Mouse (Mus musculus): ENCODE data around the gene Mesd. TPM values are rescaled to one million over a fixed set of nuclear protein-coding genes. Genes with fewer than 3 reads are reported as not detected.

Mesd gene
- polyA plus RNA-seq, 1 experiment, result 74.5 TPM

GRCm38 (mm10) chr7:83913405-83913932, 29.2 kb downstream of the Mesd start:
- Histone ChIP-seq H3K79me2 (ENCODE audit: control insufficient read depth, insufficient read depth) (no peaks in the 10 kb centered on the region), H3K27me3 (ENCODE audit: control insufficient read depth, insufficient read depth, insufficient read length) (no peaks in the 10 kb centered on the region), H3K4me3 (ENCODE audit: insufficient read depth, poor library complexity, severe bottlenecking) (no peak overlapping the region), H3K36me3 (ENCODE audit: control insufficient read depth, insufficient read depth) (no peaks in the 10 kb centered on the region), H3K79me3 (ENCODE audit: low read depth) (no peaks in the 10 kb centered on the region), H3ac (ENCODE audit: control insufficient read depth, insufficient read length, low read depth) (no peak overlapping the region)
- TF ChIP-seq MAX (IDR thresholded peaks at IDR 0.05) (no peak), CEBPB (IDR thresholded peaks at IDR 0.05; ENCODE audit: low read depth) (no peak), CTCF (IDR thresholded peaks at IDR 0.05; ENCODE audit: control insufficient read depth, insufficient read depth, insufficient read length) (no peak), USF1 (IDR thresholded peaks at IDR 0.05; ENCODE audit: low read depth) (no peak), FOSL1 (IDR thresholded peaks at IDR 0.05; ENCODE audit: insufficient read depth, low read length, poor library complexity, severe bottlenecking) (no peak), MYOD1 (IDR thresholded peaks at IDR 0.05; ENCODE audit: control insufficient read depth, insufficient read length, low read depth) (no peak), MYOG (IDR thresholded peaks at IDR 0.05; ENCODE audit: control insufficient read depth, extremely low read depth, insufficient read length) (no peak)

- no peaks in the 10 kb centered on the region for H3K36me3 ChIP-seq (ENCODE audit: control insufficient read depth, insufficient read depth)
- H3K79me3 ChIP-seq (ENCODE audit: low read depth), result no peaks in the 10 kb centered on the region
- no peak overlapping the region for H3K4me3 ChIP-seq (ENCODE audit: insufficient read depth, poor library complexity, severe bottlenecking)
- H3K79me2 ChIP-seq (ENCODE audit: control insufficient read depth, insufficient read depth), result no peaks in the 10 kb centered on the region
- no peaks in the 10 kb centered on the region for H3K27me3 ChIP-seq (ENCODE audit: control insufficient read depth, insufficient read depth, insufficient read length)
- no peak overlapping the region for H3ac ChIP-seq (ENCODE audit: control insufficient read depth, insufficient read length, low read depth)
- no peak for TF ChIP-seq MAX (IDR thresholded peaks at IDR 0.05)
- TF ChIP-seq USF1 (IDR thresholded peaks at IDR 0.05; ENCODE audit: low read depth), result no peak
- TF ChIP-seq MYOG (IDR thresholded peaks at IDR 0.05; ENCODE audit: control insufficient read depth, extremely low read depth, insufficient read length), result no peak
- TF ChIP-seq CEBPB (IDR thresholded peaks at IDR 0.05; ENCODE audit: low read depth), result no peak
- no peak for TF ChIP-seq CTCF (IDR thresholded peaks at IDR 0.05; ENCODE audit: control insufficient read depth, insufficient read depth, insufficient read length)
- TF ChIP-seq MYOD1 (IDR thresholded peaks at IDR 0.05; ENCODE audit: control insufficient read depth, insufficient read length, low read depth), result no peak
- TF ChIP-seq FOSL1 (IDR thresholded peaks at IDR 0.05; ENCODE audit: insufficient read depth, low read length, poor library complexity, severe bottlenecking), result no peak
Measured at GRCm38 (mm10) chr7:83913995-83914394, 29.7 kb downstream of the Mesd start.

GRCm38 (mm10) chr7:83914566-83914965, 30.3 kb downstream of the Mesd start:
- no peak for TF ChIP-seq MYOG (IDR thresholded peaks at IDR 0.05; ENCODE audit: control insufficient read depth, extremely low read depth, insufficient read length)
- peak; percentile 17 for TF ChIP-seq CTCF (IDR thresholded peaks at IDR 0.05; ENCODE audit: control insufficient read depth, insufficient read depth, insufficient read length)
- Histone ChIP-seq H3K79me3 (ENCODE audit: low read depth) (no peaks in the 10 kb centered on the region), H3K79me2 (ENCODE audit: control insufficient read depth, insufficient read depth) (no peaks in the 10 kb centered on the region), H3K36me3 (ENCODE audit: control insufficient read depth, insufficient read depth) (no peaks in the 10 kb centered on the region), H3K27me3 (ENCODE audit: control insufficient read depth, insufficient read depth, insufficient read length) (no peaks in the 10 kb centered on the region), H3K4me3 (ENCODE audit: insufficient read depth, poor library complexity, severe bottlenecking) (no peak overlapping the region), H3ac (ENCODE audit: control insufficient read depth, insufficient read length, low read depth) (no peak overlapping the region)

GRCm38 (mm10) chr7:83920241-83920640, 36.0 kb downstream of the Mesd start:
- Histone ChIP-seq H3K36me3 (ENCODE audit: control insufficient read depth, insufficient read depth) (no peaks in the 10 kb centered on the region), H3ac (ENCODE audit: control insufficient read depth, insufficient read length, low read depth) (no peak overlapping the region), H3K79me2 (ENCODE audit: control insufficient read depth, insufficient read depth) (no peaks in the 10 kb centered on the region), H3K79me3 (ENCODE audit: low read depth) (no peaks in the 10 kb centered on the region), H3K4me3 (ENCODE audit: insufficient read depth, poor library complexity, severe bottlenecking) (no peak overlapping the region), H3K27me3 (ENCODE audit: control insufficient read depth, insufficient read depth, insufficient read length) (no peaks in the 10 kb centered on the region)
- no peak for TF ChIP-seq CEBPB (IDR thresholded peaks at IDR 0.05; ENCODE audit: low read depth)
- TF ChIP-seq USF1 (IDR thresholded peaks at IDR 0.05; ENCODE audit: low read depth), result no peak
- TF ChIP-seq MAX (IDR thresholded peaks at IDR 0.05), result no peak
- TF ChIP-seq MYOD1 (IDR thresholded peaks at IDR 0.05; ENCODE audit: control insufficient read depth, insufficient read length, low read depth), result no peak

- H3K36me3 ChIP-seq (ENCODE audit: control insufficient read depth, insufficient read depth), result no peaks in the 10 kb centered on the region
Measured at GRCm38 (mm10) chr7:83921637-83922036, 37.4 kb downstream of the Mesd start.

GRCm38 (mm10) chr7:83939017-83939721, 54.9 kb downstream of the Mesd start:
- H3K4me3 ChIP-seq (ENCODE audit: insufficient read depth, poor library complexity, severe bottlenecking), result no peak overlapping the region
- no peaks in the 10 kb centered on the region for H3K36me3 ChIP-seq (ENCODE audit: control insufficient read depth, insufficient read depth)
- no peak overlapping the region for H3ac ChIP-seq (ENCODE audit: control insufficient read depth, insufficient read length, low read depth)
- no peaks in the 10 kb centered on the region for H3K79me3 ChIP-seq (ENCODE audit: low read depth)
- no peak for TF ChIP-seq CTCF (IDR thresholded peaks at IDR 0.05; ENCODE audit: control insufficient read depth, insufficient read depth, insufficient read length)
- no peak for TF ChIP-seq USF1 (IDR thresholded peaks at IDR 0.05; ENCODE audit: low read depth)
- peak; percentile 65 for TF ChIP-seq CEBPB (IDR thresholded peaks at IDR 0.05; ENCODE audit: low read depth)
- TF ChIP-seq FOSL1 (IDR thresholded peaks at IDR 0.05; ENCODE audit: insufficient read depth, low read length, poor library complexity, severe bottlenecking), result no peak
- peak; percentile 79 for TF ChIP-seq MAX (IDR thresholded peaks at IDR 0.05)
- no peaks in the 10 kb centered on the region for H3K27me3 ChIP-seq (ENCODE audit: control insufficient read depth, insufficient read depth, insufficient read length)
- H3K79me2 ChIP-seq (ENCODE audit: control insufficient read depth, insufficient read depth), result no peaks in the 10 kb centered on the region

More at GRCm38 (mm10) chr7:83921637-83922036, 37.4 kb downstream of the Mesd start:
- Histone ChIP-seq H3ac (ENCODE audit: control insufficient read depth, insufficient read length, low read depth) (no peak overlapping the region), H3K79me3 (ENCODE audit: low read depth) (no peaks in the 10 kb centered on the region), H3K27me3 (ENCODE audit: control insufficient read depth, insufficient read depth, insufficient read length) (no peaks in the 10 kb centered on the region), H3K4me3 (ENCODE audit: insufficient read depth, poor library complexity, severe bottlenecking) (no peak overlapping the region), H3K79me2 (ENCODE audit: control insufficient read depth, insufficient read depth) (no peaks in the 10 kb centered on the region)
- no peak for TF ChIP-seq MYOD1 (IDR thresholded peaks at IDR 0.05; ENCODE audit: control insufficient read depth, insufficient read length, low read depth)
